ENCODE assay signal across 31 mouse cellular contexts in the genomic region with DNA sequence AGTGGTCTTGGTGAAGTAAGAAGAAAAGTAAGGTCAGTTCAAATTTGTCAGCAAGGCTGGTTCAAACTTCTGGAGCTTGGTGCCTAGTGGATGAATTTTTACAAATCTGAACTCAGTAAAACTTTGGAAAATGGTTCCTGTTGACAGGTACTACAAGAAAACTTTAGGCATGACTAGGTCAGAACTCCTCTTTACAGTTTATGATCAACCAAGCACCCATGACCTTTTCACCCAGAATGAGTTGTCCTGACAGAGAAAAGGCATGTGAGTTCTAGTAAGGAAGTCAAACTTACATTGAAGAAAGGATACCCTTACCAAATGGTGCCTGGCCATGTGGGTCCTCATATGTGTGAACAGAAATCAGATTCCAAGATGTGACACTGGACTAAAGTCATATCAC. TPM values are rescaled to one million over a fixed set of nuclear protein-coding genes. Genes with fewer than 3 reads are reported as not detected.
"Had no signal": no experiment of that assay in that cellular context is flagged by ENCODE, and none has a peak within 500 bp of the region (broad histone marks: within the 10 kb centered on the region; RNA-seq: fewer than 3 reads in every experiment).

No protein-coding gene starts in this region.

RNA-seq across cellular contexts. Expression of a gene that starts 9.9 kb away (rescaled TPM):
- polyA plus RNA-seq: limb, embryonic 10.5 days; limb, embryonic 11.5 days; limb, embryonic 12.5 days; limb, embryonic 13.5 days; limb, embryonic 14.5 days; limb, embryonic 15.5 days; liver, adult 2 months; liver, embryonic 11.5 days; liver, embryonic 12.5 days; liver, embryonic 13.5 days; liver, embryonic 14.5 days; liver, embryonic 15.5 days; liver, embryonic 16.5 days; liver, postnatal 0 days; lung, adult 2 months; lung, embryonic 14.5 days; lung, embryonic 15.5 days; lung, embryonic 16.5 days; lung, postnatal 0 days; macrophage; midbrain, embryonic 10.5 days; midbrain, embryonic 11.5 days; midbrain, embryonic 12.5 days; midbrain, embryonic 13.5 days; midbrain, embryonic 14.5 days; midbrain, embryonic 15.5 days; midbrain, embryonic 16.5 days; myocyte; neural tube, embryonic 11.5 days; neural tube, embryonic 12.5 days had no signal

RNA-seq across cellular contexts. Expression of a gene that starts 58.7 kb away (rescaled TPM):
- polyA plus RNA-seq: limb, embryonic 10.5 days; limb, embryonic 11.5 days; limb, embryonic 12.5 days; limb, embryonic 13.5 days; limb, embryonic 14.5 days; limb, embryonic 15.5 days; liver, adult 2 months; liver, embryonic 11.5 days; liver, embryonic 12.5 days; liver, embryonic 13.5 days; liver, embryonic 14.5 days; liver, embryonic 15.5 days; liver, embryonic 16.5 days; liver, postnatal 0 days; lung, adult 2 months; lung, embryonic 14.5 days; lung, embryonic 15.5 days; lung, embryonic 16.5 days; lung, postnatal 0 days; macrophage; midbrain, embryonic 10.5 days; midbrain, embryonic 11.5 days; midbrain, embryonic 12.5 days; midbrain, embryonic 13.5 days; midbrain, embryonic 14.5 days; midbrain, embryonic 15.5 days; midbrain, embryonic 16.5 days; midbrain, postnatal 0 days; myocyte; neural tube, embryonic 11.5 days; neural tube, embryonic 12.5 days had no signal
